Mouse (Mus musculus) CD4-positive, CD25-positive, alpha-beta regulatory T cell, adult 2 months (primary cell): Measurements from ENCODE around the gene Ercc5.

Experiments used
- DNase-seq: peaks from one replicate; pipeline ENCODE4 v3.0.0-alpha.2; 2012; ENCODE audit warnings: low read depth, low spot score

The Ercc5 gene

GRCm38 (mm10) chr1:44147563-44148381 lies at the start of gene Ercc5:
Ercc5 (plus strand) TSS chr1:44147744.
- DNase-seq = peak; percentile 92

- DNase-seq = peak; percentile 83
These were observed 45.9 kb upstream of the Ercc5 start for GRCm38 (mm10) chr1:44101448-44102225.

DNA sequence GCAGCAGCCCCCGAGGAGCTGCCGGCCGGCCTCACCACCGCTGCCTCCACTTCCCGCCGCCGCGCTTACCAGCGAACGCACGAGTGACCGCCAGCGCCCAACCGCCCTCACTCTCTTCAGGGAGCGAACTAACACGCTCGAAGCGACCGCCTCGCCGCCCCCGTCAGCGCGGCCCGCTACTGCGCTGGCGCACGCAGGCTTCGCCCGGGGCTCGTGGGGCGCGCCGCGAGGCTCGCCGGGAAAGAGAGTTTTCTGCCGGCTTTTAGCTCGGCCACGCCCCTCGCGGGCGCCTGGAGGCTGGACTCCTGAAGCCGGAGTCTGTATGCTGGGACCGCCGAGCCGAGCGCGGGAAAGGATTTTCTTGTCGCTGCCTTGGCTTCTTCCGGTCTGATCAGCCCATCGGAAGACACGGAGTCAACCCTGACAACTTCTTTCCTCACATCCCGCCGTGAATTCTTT lies 45.3 kb upstream of the Ercc5 start, which contains the start of gene Tex30:
TSS of gene Tex30 (minus strand) at position 183 of the 459 bp plus-strand sequence.
- DNase-seq = peak; percentile 95

GRCm38 (mm10) chr1:44102939-44103338 lies 44.6 kb upstream of the Ercc5 start:
- DNase-seq = peak; percentile 12

DNA sequence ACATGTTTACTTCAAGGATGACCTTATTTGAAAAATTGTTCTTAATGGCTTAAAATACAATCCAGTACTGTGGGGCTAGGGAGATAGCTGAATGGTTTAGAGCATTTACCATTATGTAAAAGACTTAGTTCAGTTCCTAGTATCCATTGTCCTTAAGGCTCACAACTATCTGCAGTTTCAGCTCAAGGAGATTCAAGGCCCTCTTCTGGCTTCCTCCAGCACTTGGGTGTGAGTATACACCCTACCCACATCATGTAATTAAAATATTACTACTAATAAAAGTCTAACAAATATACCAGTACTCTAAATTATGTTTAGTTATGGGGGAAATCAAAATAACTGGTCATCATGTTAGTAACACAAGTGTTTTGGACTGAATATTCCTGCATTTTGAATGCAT lies 30.0 kb upstream of the Ercc5 start:
- DNase-seq = no peak

- peak; percentile 84 for DNase-seq
These were observed 29.1 kb upstream of the Ercc5 start, which contains the start of the genes Kdelc1 and Bivm for GRCm38 (mm10) chr1:44118239-44119054. Kdelc1 (minus strand) TSS chr1:44118808. Bivm (plus strand) TSS chr1:44118957.

DNA sequence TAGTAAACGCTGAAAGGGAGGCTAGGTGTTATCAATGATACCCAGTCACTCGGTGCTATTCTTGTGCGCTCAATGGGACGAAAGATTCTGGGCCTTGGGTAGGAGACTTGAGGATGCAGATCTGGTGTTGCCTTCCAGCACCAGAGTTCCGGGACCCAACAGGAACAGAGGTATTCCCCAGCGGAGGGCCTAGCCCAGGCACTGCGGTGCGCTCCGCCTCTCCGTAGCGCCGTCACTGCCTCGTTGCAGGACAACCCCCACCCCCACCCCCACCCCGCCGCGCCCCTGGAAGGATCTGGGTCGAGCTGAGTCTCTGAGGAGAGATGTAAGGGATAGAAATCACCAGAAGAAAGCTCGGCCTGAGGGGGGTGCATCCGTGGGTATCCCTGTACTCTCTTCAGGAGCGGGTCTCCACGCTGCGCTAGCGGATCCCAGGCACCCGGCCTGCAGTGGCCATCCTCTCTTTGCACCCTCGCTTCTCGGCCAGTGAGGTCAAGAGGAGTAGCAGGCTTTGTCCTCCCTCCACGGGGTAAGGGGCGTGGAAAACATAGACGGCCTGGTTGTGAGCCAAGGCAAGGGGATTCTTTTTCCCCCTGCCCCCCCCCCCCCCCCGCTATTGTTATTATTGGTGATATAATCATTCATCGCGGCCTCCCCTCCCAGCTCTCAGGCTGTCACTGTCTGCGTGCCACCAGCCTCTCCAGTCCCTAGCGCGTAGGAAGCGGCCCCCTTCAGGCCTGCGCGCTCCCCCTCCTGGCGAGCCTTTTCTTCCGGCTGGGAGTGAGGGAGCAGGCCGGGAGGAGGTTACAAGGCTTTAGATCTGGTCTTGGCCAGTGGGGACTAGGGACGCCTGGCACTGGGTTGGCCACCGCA lies 28.1 kb upstream of the Ercc5 start:
- DNase-seq = peak; percentile 75

DNA sequence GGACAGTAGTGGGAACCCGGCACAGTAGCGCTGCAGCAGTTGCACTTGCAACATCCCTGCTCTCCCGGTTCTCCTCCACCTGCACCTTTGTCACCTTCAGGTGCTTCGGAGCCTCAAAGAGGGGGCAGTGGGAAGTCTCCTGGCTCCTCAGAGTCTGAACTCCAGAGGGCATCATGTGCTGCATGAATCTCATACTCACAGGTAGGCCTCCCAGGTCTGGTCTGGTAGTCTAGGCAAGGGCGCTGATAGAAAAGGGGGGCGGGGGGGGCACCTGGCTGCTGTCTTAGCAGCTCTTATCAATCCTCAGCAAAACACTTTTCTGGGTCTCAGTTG lies 27.5 kb upstream of the Ercc5 start:
- no peak for DNase-seq

DNA sequence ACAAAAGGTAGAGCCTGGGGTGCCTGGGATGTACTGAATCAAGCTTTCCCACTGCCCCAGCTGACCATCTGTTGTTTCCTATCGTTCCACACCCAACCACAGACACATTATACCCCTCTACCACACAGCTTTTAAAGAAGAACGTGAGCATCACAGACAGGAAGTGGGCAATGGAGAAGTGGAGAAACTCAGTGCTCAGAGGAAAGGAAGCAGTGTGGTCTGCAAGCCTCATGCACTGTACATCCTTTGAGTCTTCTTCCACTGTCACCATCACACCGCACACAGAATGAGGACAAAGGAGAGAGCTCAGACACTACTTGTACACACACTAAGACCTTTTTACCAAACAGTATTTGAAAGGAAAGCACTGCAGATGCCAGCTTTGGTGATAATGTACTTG lies 25.3 kb upstream of the Ercc5 start:
- peak; percentile 63 for DNase-seq

DNA sequence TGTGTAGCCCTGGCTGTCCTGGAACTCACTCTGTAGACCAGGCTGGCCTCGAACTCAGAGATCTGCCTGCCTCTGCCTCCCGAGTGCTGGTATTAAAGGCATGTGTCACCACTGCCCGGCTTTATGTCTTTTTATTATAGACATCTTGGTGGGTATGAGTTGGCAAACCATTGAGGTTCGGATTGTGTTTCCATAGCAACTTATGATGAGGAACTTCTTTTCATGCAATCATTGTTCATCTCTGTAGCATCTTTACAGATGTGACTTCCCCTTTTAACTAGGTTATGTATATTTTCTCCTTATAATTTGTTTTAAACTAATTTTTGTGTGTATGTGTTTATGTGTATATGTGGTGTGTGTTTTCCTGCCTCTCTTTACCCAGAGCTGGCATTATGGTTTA lies 22.0 kb upstream of the Ercc5 start:
- no peak for DNase-seq

DNA sequence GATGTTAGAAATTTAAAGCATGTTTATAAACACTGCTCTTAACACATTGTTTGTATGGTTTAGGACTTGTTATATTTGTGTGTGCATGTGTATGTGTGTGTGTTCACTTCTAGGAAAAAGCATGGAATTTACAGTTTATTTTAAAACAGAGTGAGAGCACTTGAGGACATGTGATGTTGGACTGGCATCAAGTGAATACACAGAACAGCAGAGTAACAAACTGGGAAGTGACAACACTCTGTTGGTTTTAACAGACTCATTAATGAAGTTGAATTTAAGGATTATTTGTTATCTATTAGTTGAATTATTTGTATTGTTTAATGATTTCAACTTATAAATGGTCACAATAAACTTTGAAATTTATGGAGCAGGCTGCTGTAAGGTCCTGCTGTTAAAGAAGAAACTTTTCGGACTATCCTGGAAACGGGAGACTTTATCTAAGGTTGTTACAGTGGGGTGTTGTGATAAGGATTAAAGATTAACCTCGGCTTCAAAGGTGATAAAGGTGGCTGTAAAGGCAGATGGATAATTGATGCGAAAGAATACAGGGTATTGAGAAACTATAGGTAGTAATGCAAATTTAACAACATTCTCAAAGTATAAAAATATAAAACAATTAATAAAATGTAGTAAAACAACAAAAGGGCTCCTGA lies 17.5 kb upstream of the Ercc5 start:
- no peak for DNase-seq

GRCm38 (mm10) chr1:44140232-44140631 lies 7.3 kb upstream of the Ercc5 start:
- no peak for DNase-seq

GRCm38 (mm10) chr1:44142747-44143146 lies 4.8 kb upstream of the Ercc5 start:
- no peak for DNase-seq

DNA sequence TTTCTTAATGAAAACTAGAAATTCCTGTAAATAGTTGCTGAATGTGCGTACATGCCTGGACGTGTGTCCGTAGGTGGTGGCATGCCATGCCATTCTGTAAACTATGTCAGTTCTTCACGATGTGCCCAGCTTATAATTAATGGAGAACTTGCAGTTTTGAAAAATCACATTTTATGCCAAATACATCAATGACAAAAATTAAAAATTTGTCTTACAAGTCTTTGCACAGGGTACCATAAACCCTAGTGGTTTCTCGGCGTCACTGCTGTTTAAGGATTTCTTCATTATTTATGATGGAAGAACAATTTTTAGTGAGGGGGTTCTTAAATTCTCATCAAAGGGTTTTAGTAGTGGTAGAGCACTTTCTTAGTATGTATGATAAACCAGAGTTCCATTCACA lies 1.2 kb downstream of the Ercc5 start:
- peak; percentile 33 for DNase-seq

GRCm38 (mm10) chr1:44155287-44155686 lies 7.7 kb downstream of the Ercc5 start:
- DNase-seq = peak; percentile 69

DNA sequence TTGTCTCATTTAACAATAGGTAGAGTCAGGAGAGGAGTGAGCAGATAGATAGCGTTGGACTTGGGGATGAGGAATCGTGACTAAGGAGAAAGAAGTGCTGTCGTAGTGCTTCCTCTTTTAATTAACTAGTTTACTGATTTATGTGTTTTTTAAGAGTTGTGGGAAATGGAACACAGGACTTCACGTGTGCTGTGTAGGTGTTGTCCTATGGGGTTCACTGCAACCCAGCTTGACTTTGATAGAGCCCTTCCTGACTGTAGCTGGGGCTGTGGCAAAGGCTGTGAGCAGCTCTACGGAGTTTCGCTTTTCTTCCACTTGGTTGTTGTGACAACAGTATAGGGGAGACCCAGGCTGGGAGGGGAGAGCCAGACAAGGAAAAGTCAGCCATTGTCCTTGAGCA lies 10.8 kb downstream of the Ercc5 start:
- no peak for DNase-seq

DNA sequence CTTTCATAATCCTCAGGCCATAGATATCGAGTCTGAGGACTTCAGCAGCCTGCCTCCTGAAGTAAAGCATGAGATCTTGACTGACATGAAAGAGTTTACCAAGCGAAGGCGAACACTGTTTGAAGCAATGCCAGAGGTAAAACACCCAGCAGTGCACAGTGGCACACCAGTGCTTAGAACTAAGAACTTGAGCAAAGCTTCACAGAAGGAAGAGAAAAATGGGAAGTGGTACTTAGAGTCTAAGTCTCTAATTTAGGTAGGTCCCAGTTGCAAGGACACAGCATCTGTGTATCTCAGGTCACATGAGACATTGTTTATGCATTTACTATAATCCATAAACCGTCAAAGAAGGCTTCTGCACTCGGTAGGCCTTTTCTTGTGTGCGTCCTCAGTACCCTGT lies 14.3 kb downstream of the Ercc5 start:
- no peak for DNase-seq

- DNase-seq = no peak
These were observed 14.8 kb downstream of the Ercc5 start for GRCm38 (mm10) chr1:44162389-44162788.

GRCm38 (mm10) chr1:44167859-44168383 lies 20.4 kb downstream of the Ercc5 start:
- DNase-seq = peak; percentile 18

GRCm38 (mm10) chr1:44172656-44173055 lies 25.1 kb downstream of the Ercc5 start:
- DNase-seq = no peak
